Mouse (Mus musculus) frontal cortex, postnatal 25 days (tissue): ENCODE results near the gene Dido1.

Experiments
- DNase-seq, 2 experiments: peaks; one replicate each; pipeline ENCODE4 v3.0.0; 2022; ENCODE audit warnings: low spot score in 2 of 2

Gene Dido1

DNA sequence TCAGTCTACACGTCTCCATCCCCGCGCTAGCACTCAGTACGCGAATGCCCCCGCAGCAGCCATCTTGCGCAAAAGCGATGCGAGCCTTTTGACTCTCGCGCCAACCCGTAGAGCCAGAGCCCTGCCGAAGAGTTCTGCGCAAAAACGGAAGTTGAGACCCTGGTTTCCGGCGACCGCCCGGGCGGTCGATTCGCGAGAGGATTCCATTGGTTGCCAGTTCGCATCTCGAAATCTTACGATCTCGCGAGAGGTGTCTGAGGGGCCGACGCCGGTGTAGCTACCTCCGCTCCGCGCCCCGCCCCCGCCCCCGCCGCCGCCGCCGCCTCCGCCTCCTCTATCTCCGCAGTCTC lies at the start of gene Dido1, which contains the start of gene Gid8:
Gene Dido1 (minus strand): TSS at position 77 of the 350 bp plus-strand sequence.
Gene Gid8 (plus strand): TSS at position 195 of the 350 bp plus-strand sequence.
- peak; percentile 90 to 96 for DNase-seq

DNA sequence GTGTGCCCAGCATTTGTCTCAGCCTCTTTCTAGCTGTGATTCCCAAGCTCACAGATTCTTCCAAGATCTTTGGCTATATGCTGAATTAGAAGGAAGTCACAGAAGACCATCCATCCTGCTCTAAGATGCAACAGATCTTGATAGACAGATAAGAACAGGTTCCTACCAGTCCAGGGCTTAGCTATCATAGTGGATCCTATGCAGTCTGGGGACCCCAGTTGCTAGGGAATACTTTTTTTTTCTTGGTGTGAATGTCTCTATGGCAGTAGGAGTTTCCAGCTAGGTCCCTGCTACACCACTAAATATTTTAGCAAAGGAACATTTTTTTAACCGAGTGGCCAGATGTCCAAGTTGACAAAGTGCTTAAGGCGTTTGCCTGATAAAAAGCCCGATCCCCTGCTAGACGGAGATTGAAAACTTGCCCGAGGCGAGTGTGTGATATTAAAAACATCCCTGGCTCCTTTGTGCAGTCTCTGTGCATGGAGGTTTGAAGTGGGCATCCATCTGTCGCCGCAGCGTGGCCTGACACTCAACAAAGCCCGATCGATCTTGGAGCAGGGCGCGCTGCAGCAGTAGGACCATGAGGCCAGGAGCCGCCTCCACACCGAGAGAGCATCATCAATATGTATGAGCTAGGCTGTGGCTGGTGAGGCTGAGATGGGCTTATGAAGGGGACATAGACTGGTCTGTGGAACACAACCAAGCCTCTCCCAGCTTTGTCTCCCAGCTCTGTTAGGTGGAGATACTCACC lies 48.9 kb upstream of the Dido1 start:
- DNase-seq: no peak

DNA sequence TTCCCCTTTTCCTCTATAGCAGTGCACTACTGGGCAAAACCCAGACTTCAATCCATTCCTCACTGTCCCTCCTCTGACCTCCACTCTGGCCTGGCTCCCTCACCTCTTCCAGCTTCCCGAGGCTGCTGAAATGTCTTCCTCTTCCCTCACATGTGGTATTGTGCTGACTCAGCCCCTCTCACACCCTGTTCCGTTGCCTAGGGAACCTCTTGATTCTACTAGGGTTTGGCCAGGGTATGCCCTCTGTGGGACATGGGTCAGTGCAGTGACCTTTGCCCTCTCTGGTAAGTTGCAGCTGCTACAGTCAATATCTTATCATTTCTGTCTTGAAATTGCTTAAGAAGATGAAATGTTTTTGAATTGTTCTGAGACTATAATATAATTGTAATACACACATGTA lies 47.0 kb upstream of the Dido1 start:
- no peak for DNase-seq

DNA sequence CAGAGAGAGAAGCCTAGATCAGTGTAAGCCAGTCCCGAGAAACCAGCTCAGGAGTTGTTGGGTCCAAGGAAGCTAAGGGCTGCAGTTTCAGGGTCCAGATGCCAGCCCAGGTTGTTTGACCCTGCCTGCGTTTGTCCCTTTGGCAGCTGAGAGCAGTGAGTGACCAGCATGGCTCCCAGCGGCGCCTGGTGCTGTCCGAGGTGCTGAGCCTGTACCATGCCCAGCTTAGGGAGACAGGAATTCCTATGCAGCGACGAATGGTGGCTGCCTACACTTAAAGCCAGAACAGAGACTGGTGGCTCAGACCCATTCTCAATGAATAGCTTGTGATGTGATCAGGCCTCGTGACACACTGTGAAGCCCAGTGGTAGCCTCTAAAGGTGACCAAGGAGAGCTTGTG lies 46.1 kb upstream of the Dido1 start:
- no peak for DNase-seq

DNA sequence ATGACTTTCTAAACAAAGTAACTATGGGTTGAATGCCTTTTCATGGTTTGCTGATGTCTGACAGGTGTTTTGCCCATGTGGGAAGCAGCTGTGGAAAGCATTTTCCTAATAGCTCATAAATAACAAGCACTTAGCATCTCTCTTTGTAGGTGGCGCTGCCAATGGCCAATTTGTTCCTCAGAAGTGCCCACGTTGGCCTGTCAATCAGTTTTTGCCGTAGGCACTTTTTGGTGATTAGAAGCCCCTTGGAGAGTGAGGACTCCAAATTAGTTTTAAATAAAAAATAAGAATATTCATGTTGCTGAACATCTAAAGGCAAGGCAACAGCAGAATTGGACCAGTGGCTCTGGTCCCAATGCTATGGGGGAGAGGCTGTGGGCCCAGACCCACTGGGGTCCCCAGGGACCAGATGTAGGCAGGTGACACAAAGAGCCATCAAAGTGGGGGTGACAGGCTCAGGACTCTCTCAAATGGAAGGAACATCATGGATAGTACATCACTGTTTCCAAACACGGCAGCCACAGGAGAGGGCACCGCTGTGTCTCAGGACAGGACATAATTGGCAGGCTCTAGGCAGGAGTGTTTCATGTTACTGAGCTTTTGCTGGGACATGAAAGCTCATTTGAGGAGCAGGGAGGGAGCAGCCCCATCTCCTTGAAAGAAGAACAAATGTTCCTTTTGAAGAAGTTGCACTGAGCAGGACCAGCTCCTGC lies 45.3 kb upstream of the Dido1 start:
- no peak for DNase-seq

DNA sequence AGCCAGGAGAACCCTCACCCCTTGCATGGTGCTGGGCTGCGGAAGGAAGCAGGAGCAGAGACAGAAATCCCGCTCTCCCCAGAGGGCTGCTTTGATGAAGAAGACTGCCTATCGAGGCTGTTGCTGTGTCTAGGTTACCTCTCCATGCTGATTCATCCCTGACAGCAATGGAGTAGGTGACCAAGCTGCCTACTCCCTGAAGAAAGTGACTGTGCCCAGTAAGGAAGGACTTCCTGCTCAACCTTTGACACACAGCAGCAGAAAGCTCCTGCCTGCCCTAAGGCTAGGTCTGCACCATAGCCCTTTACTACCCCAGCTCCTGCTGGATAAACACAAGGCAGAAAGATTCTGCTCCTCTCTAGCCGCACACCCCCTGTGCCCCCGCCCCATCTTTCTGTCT lies 39.1 kb upstream of the Dido1 start:
- no peak for DNase-seq

DNA sequence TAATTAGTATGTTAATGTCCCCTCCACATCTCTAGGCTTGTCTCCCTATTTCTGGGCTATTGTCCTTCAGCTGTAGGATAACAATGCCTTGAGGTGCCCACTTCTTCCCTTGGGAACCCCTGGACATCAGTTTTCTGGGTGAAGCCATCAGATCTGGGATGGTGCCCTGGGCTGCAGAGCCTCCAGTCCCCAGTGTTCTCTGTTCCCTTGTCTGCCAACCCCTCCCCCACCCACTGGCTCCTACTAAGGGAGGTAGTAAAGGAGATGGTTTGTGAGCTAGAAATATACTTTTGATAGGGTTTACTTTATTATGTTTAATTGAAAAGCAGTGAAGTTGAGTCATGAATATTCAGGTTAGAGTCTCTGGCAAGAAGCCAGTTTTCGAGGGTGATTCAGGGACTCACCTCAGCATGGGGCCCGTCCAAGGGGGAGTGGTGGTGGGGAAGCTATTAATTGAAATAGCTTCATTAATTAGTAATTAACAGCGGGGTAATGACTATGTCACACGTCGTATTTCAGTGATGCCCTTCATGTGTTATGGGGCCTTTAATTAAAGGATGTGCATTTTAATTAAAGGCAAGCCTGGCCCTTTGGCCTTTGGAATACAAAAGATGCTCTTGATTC lies 36.9 kb upstream of the Dido1 start:
- DNase-seq: no peak

DNA sequence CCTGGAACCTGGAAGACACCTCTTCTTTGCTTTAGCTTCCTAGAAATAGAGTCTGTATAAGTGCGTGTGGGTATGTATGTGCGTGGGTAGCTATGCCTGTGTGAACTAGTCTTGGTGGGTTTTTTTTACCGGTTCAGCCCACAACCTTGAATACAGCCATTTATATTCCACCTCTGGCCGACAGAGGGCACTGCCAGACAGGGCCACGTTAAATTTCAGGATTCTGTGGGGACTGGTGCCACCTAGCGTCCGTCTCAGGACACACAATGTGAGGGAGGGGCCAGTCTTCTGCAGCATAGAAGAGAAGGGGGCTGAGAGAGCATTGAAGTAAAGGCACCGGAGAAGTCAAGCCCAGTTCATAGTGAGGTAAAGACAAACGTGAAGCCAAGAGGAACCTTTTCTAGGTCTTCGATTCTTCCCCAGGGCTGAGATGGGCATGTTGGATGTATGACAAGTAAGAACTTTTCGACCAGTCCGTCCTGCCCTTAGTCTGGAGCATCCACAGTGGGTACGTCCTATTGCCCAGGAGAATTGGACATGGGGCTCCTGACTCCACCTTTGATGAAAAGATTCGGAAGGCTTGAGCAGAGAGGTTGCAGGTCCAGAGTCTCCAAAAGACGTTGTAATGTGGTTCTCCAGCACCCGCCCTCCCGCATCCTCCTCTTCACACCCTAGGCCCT lies 35.6 kb upstream of the Dido1 start:
- peak; percentile 81 to 85 for DNase-seq

DNA sequence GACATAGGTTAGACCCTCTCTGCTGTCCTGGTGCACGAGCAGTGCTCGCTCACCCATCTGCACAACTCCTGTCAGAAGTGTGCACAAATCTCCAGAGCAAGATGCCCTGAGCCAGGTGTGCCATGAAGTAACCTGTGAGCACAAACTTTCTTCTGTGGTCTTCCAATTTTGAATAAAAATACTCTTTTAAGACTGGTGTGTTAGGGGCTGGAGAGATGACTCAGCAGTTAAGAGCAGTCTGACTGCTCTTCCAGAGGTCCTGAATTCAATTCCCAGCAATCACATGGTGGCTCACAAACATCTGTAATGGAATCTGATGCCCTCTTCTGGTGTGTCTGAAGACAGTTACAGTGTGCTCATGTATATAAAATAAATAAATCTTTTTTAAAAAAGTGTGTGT lies 33.5 kb upstream of the Dido1 start:
- DNase-seq: no peak

DNA sequence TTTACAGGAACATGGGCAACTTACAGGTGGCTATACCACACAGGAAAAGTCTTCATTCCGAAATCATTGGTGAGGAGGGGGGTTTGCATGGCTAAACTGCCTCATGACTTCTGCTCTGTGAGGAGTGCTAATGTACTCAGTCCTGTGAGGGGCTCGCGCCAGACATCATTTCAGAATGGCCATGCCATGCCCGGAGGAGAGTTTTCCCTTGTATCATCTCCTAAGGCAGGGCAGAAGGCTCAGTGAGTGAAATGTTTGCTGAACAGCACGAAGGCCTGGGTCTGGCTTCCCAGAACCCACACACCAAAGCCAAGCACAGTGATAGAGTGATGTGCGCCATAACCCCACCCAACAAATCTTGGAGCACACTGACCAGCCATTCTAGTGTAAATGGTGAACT lies 33.0 kb upstream of the Dido1 start:
- no peak for DNase-seq

DNA sequence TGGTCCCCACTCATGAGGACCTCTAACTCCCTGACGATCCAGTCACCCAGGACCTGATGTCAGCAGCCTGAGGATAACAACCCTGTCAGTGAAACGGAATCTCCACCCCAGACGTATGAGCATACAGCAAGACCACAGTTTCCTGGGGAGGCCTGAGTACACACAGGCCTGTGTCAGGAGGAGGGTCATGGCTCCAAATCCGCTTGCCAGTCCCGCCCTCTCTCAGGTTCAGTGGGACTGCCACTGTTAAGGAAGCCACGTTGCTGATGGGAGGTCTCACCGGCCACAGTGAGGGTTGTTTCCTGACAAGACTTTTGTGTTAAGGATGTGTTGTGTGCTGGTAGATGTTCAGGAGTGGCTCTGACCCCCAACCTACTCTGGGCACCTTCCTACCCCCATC lies 31.6 kb upstream of the Dido1 start:
- no peak for DNase-seq

DNA sequence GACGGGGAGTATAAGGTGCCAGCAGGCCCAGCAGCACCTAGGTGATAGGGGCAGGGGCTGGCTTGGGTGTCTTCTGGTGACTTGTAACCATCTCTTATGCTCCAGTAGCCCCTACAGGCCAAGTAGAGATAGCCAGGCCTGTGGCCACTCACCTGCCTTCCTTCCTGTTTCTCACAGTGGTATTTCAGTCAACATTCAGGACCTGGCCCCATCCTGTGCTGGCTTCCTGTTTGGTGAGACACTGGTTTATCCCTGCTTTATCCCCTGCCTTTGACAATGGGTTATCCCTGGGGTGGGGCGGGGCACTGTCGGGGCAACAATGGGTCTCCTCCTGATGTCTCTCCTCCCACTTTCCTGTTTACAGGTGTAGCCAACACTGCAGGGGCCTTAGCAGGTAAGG lies 30.6 kb upstream of the Dido1 start:
- no peak for DNase-seq

DNA sequence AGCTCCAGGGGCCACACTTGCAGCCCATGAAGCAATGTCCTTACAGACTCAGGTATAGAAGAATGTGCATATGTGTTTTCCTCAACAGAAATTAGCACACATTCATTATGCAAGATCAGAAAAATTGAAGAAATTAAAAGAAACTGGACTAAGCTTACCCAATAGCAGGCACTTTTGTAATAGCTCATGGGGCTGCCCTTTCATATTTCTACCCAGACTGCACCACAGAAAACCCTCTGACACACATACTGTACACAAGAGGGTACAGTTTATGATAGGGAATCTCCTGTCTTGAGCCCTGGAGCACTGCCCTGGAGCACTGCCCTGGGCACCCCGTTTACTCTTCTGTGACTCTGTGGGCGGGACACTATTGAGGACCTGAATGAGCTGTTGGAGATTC lies 28.2 kb upstream of the Dido1 start:
- DNase-seq: no peak

DNA sequence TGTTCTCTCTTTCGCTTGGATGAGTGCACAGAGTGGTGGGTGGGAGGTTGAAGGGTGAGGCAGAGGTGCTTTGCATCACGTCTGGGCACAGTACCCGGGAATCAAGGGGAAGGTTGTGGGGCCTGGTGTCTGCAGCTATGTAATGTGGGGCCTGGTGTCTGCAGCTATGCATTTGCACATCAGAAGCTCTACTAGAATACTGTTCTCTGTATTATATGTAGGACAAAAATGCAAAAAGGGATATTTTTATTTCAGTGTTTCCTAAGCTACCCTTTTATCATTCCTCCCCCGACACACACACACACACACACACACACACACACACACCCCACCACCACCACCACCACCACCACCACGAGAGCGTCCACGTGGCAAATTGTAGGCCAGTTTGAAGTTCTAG lies 25.4 kb upstream of the Dido1 start:
- no peak for DNase-seq

DNA sequence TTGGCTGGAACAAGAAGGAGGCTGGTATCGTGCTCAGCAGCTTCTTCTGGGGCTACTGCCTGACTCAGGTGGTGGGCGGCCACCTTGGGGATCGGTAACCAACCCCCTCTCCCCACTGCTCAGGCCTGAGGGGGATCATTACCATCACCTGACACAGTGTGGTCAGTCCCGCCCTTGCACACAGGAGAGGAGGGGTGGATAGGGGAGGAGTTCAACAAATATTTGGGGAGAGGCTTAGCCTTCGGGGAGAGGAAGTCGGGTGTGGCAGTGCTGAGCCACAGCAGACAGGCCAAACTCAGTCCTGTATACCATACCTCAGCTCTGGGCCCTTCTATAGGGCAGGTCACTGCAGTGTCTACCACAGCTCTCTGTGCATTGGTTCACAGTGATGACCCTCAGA lies 22.2 kb upstream of the Dido1 start:
- DNase-seq: no peak

DNA sequence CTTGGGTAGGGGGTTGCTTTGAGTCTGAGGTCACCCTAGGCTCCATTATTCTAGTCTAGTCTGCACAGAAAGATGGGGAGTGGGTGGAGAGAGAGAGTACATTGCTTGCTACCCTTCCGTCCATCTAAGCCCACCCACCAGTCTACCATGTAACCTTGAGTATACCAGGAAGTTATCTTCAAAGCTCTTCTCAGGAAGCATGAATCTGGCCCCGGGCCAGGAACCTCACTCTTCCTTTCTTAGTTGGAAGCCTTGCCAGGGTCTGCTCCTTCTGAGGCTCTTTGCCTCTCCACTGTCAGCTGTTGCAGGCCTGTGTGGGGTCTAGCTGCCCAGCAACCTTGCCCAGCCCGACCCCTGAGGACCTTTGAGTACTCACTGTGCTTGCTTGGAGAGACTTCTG lies 21.2 kb upstream of the Dido1 start:
- no peak for DNase-seq

DNA sequence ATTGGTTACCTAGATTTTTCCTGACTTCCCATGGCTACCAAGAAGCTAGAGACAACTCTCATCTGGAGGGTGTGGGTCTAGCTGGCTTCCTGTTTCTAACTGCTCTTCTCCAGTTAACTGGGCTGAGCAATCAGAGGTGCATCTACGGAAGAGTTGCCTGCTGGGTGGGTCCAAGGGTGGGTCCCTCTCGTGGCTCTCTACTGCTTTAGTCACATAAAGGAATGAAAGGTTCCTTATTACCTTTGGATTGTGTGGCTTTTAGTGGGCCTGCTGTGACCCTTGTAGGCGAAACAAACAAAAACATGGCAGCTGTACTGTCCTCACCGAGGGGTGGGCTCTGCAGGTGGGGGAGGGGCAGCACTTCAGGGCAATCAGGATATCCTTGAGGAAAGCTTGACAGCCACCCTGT lies 17.8 kb upstream of the Dido1 start:
- DNase-seq: no peak

DNA sequence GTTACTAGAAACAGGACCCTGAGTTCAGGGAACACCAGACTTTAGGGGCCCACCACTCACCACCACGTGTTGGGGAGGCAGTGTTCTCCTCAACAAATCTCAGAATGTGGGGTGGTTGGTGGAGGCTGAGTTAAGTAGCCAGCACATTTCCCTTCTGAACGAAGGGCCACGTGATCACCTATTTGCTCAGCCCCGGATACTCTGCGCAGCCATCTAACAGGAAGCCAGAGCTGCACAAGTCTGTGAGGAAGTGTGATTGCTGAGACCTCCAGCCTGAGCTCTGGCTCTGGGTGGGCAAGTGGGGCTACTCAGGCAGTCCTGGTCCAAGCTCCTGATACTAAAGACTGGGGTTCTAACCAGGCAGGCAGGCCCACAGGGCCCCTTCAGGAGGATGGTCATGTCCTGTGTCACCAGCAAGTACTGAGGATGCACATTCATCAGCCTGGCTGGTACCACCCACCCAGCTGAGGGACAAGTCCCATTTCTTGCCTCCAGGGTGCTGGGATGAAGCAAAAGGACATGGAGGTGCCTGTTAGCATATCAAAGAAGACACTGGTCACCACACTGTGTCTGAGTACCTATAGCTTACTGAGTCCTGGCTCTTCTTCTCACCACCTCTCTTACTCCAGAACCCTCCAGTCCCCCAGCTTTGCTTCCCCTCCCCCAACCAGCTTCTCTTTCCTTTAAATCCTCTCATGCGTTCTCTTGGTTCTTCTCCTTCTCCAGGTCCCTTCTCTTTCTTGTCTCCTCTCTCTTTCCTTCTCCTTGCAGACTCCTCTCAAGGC lies 17.1 kb upstream of the Dido1 start:
- DNase-seq: no peak

DNA sequence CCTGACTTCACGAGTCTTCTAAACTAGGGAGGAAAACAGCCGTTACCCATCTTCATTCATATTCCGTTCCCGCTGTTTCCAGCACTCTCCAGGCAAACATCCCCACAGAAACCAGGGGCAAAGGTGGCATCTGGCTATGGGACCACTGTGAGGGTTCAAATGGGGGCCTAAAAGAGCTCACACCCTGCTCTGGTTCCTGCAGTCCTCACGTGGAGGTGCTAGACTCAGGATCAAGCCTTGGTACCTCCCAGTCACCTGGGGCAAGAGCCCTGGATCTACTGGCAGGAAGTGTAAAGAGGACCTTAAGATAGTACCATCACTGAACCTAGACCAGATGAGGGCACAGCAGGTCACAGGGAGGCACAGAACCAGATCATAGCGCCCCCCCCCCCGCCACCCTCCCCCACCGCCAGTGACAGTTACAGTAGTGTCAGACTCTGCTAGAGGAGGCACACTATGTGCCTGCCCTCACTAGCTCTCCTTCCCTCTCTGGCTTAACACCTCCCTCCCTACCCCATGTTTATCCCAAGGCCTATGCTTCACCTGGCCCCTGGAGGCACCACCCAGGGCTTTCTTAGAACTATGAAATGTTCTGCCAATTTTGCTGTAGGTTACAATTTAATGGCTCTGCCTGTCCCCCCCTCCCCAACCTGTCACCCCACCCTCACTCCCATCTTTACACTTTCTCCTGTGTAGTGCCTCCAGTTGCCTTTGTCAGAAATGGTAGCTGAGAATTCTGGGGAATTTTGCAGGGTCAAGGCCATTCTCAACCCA lies 16.2 kb upstream of the Dido1 start:
- no peak for DNase-seq

DNA sequence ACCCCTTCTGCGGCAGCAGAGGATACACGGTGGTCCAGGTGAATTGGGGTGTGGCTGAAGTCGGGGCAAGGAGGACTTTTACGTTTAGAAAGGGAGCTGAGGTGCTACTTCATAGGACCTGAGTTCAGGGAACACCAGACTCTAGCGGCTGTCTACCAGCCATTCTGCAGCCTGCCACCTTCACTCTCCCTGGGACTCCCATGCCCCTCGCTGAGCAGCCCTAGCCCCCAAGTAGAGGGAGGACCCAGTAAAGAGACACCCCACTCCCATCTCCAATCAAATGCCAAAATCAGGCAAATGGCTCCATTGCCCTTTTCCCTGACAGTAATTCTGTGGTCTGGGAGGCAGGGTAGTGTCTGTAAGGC lies 15.6 kb upstream of the Dido1 start:
- no peak for DNase-seq
